Mouse (Mus musculus) heart, embryonic 14.5 days (tissue): ENCODE results near the gene Tmem108. TPM values are rescaled to one million over a fixed set of nuclear protein-coding genes. Genes with fewer than 3 reads are reported as not detected.

Experiments used
- ATAC-seq: fragments of 200-750 bp; cut with Nextera tagmentation; 2 replicates; pipeline ENCODE4 v1.8.0; 2017; ENCODE audit warnings: low read depth, moderate TSS enrichment; ENCODE audit not compliant: insufficient number of reproducible peaks, insufficient read depth, low FRiP score
- H3K27ac ChIP-seq, 2 experiments: fragments of 200-500 bp in 1 of 2; fragments of 300-500 bp in 1 of 2; sonication (generic) in 1 of 2; replicated peaks in 1 of 2; 2 replicates each; pipeline ENCODE4 v1.5.1; 2012 to 2014; ENCODE audit warnings: low read depth in 2 of 2, low read length in 2 of 2, control low read depth in 1 of 2, mild to moderate bottlenecking in 1 of 2, mixed read lengths in 1 of 2; ENCODE audit not compliant: control insufficient read depth in 1 of 2, insufficient read depth in 1 of 2
- H3K27me3 ChIP-seq: fragments of 300-500 bp; sonication (generic); 2 replicates; pipeline ENCODE4 v1.6.1; 2014; ENCODE audit warnings: mild to moderate bottlenecking, low read length, control low read depth; ENCODE audit not compliant: control insufficient read depth, insufficient read depth
- H3K36me3 ChIP-seq: fragments of 300-500 bp; sonication (generic); 2 replicates; pipeline ENCODE4 v1.6.1; 2014; ENCODE audit warnings: mild to moderate bottlenecking, control low read depth, low read length, mixed read lengths; ENCODE audit not compliant: control insufficient read depth, insufficient read depth
- H3K4me1 ChIP-seq, 2 experiments: fragments of 200-500 bp in 1 of 2; fragments of 300-500 bp in 1 of 2; sonication (generic) in 1 of 2; 2 replicates each; pipeline ENCODE4 v1.6.1; 2012 to 2014; ENCODE audit warnings: low read length in 2 of 2, control low read depth in 1 of 2, mixed read lengths in 1 of 2; ENCODE audit not compliant: control insufficient read depth in 2 of 2, insufficient read depth in 2 of 2
- H3K4me2 ChIP-seq: fragments of 300-500 bp; sonication (generic); 2 replicates; pipeline ENCODE4 v1.6.1; 2014; ENCODE audit warnings: mild to moderate bottlenecking, low read length
- H3K4me3 ChIP-seq, 2 experiments: fragments of 200-500 bp in 1 of 2; fragments of 300-500 bp in 1 of 2; sonication (generic) in 1 of 2; 2 replicates each; pipeline ENCODE4 v1.5.1; 2012 to 2014; ENCODE audit warnings: low read length in 2 of 2, mild to moderate bottlenecking in 2 of 2, control low read depth in 1 of 2, low read depth in 1 of 2, moderate library complexity in 1 of 2; ENCODE audit not compliant: control insufficient read depth in 1 of 2, insufficient read depth in 1 of 2
- H3K9ac ChIP-seq: fragments of 300-500 bp; sonication (generic); 2 replicates; pipeline ENCODE4 v1.6.1; 2014; ENCODE audit warnings: mild to moderate bottlenecking, low read length
- H3K9me3 ChIP-seq: fragments of 300-500 bp; sonication (generic); 2 replicates; pipeline ENCODE4 v1.6.1; 2016; ENCODE audit warnings: low read length, control low read depth; ENCODE audit not compliant: control insufficient read depth
- WGBS: fragments of 180-500 bp; shearing (Covaris S2); extraction: QIAGEN DNeasy Blood & Tissue Kit; methylation state at CpG from one replicate; pipeline ENCODE4 v1.1.7; 2014; 5-methylcytosine and 5-hydroxymethylcytosine counted together
- polyA plus RNA-seq: library from polyadenylated mRNA; unstranded; fragments of >200 nt; fragmentation: Nextera tagmentation; extraction: Ambion mirVana; gene quantifications from 2 replicates; pipeline ENCODE4 v1.2.1, GENCODE M21; 2014

The Tmem108 gene
- polyA plus RNA-seq, 1 experiment from 2014 or later, result 74.3 TPM

GRCm38 (mm10) chr9:103601878-103602277 lies 159.8 kb downstream of the Tmem108 start:
- H3K9me3 ChIP-seq, result peaks cover 3% of the 10 kb centered on the region
- peaks cover 4% of the 10 kb centered on the region; the same call in 1 of the 2 replicates for H3K36me3 ChIP-seq
- H3K4me3 ChIP-seq, result no peak overlapping the region
- H3K9ac ChIP-seq, result no peak overlapping the region
- H3K27ac ChIP-seq, result peak overlapping the region; percentile 72 to 80
- WGBS, result 23% methylated on average over 4 of the region's 4 CpGs
- H3K4me2 ChIP-seq, result peak overlapping the region; percentile 9; the same call in 1 of the 2 replicates
- ATAC-seq, result peak; percentile 68
- peaks cover 21 to 42% of the 10 kb centered on the region in 2 experiments for H3K4me1 ChIP-seq
- H3K27me3 ChIP-seq, result no peaks in the 10 kb centered on the region

GRCm38 (mm10) chr9:103600834-103601233 lies 160.8 kb downstream of the Tmem108 start:
- peaks cover 4% of the 10 kb centered on the region for H3K9me3 ChIP-seq
- H3K36me3 ChIP-seq, result peaks cover 4% of the 10 kb centered on the region; the same call in 1 of the 2 replicates
- WGBS, result 70% methylated on average over 3 of the region's 3 CpGs
- no peak overlapping the region for H3K9ac ChIP-seq
- H3K4me1 ChIP-seq, result peaks cover 21 to 42% of the 10 kb centered on the region in 2 experiments
- ATAC-seq, result no peak
- H3K27ac ChIP-seq, result peak overlapping the region in 1 of 2 experiments; percentile 72; a peak in 3 of 4 replicates
- H3K4me3 ChIP-seq, result no peak overlapping the region
- H3K27me3 ChIP-seq, result no peaks in the 10 kb centered on the region
- no peak overlapping the region for H3K4me2 ChIP-seq

- Histone ChIP-seq H3K9me3 (peaks cover 4% of the 10 kb centered on the region), H3K36me3 (peaks cover 4% of the 10 kb centered on the region; the same call in 1 of the 2 replicates), H3K27ac (peak overlapping the region; percentile 37 to 46; a peak in 2 of 4 replicates), H3K4me2 (no peak overlapping the region), H3K4me1 (peaks cover 21 to 42% of the 10 kb centered on the region in 2 experiments), H3K27me3 (no peaks in the 10 kb centered on the region), H3K4me3 (no peak overlapping the region), H3K9ac (no peak overlapping the region)
- ATAC-seq, result no peak
- 75% methylated on average over 3 of the region's 3 CpGs for WGBS
Observed at GRCm38 (mm10) chr9:103599908-103600307, 161.7 kb downstream of the Tmem108 start.

- Histone ChIP-seq H3K27ac (no peak overlapping the region), H3K27me3 (no peaks in the 10 kb centered on the region), H3K36me3 (peaks cover 4% of the 10 kb centered on the region; the same call in 1 of the 2 replicates), H3K4me2 (no peak overlapping the region), H3K9ac (no peak overlapping the region), H3K4me3 (no peak overlapping the region), H3K4me1 (peaks cover 16 to 32% of the 10 kb centered on the region in 2 experiments), H3K9me3 (peaks cover 4% of the 10 kb centered on the region)
- no peak for ATAC-seq
- WGBS, result 75% methylated on average over 2 of the region's 2 CpGs
Observed at GRCm38 (mm10) chr9:103597861-103598260, 163.8 kb downstream of the Tmem108 start.

- Histone ChIP-seq H3K9ac (no peak overlapping the region), H3K27me3 (no peaks in the 10 kb centered on the region), H3K4me3 (no peak overlapping the region), H3K36me3 (peaks cover 4% of the 10 kb centered on the region; the same call in 1 of the 2 replicates), H3K9me3 (peaks cover 4% of the 10 kb centered on the region), H3K27ac (no peak overlapping the region), H3K4me1 (peaks cover 14 to 22% of the 10 kb centered on the region in 2 experiments), H3K4me2 (no peak overlapping the region)
- no peak for ATAC-seq
- 59% methylated on average over 6 of the region's 6 CpGs for WGBS
Observed at GRCm38 (mm10) chr9:103595190-103595837, 166.3 kb downstream of the Tmem108 start.

- H3K4me2 ChIP-seq, result no peak overlapping the region
- H3K27ac ChIP-seq, result no peak overlapping the region
- H3K9me3 ChIP-seq, result peaks cover 4% of the 10 kb centered on the region
- WGBS, result 84% methylated on average over 7 of the region's 7 CpGs
- no peaks in the 10 kb centered on the region for H3K27me3 ChIP-seq
- H3K4me1 ChIP-seq, result peaks cover 10 to 14% of the 10 kb centered on the region in 2 experiments
- H3K36me3 ChIP-seq, result peaks cover 4% of the 10 kb centered on the region; the same call in 1 of the 2 replicates
- H3K9ac ChIP-seq, result no peak overlapping the region
- no peak for ATAC-seq
- no peak overlapping the region for H3K4me3 ChIP-seq
Observed at GRCm38 (mm10) chr9:103594423-103595189, 167.0 kb downstream of the Tmem108 start.

- no peak for ATAC-seq
Observed at GRCm38 (mm10) chr9:103593079-103593478, 168.6 kb downstream of the Tmem108 start.

More at GRCm38 (mm10) chr9:103593079-103593478, 168.6 kb downstream of the Tmem108 start:
- Histone ChIP-seq H3K9me3 (peaks cover 4% of the 10 kb centered on the region), H3K4me1 (peaks cover 10 to 14% of the 10 kb centered on the region in 2 experiments), H3K9ac (no peak overlapping the region), H3K4me3 (no peak overlapping the region), H3K27ac (peak overlapping the region; percentile 16 to 53; a peak in 1 of 4 replicates), H3K4me2 (no peak overlapping the region), H3K27me3 (no peaks in the 10 kb centered on the region), H3K36me3 (peaks cover 4% of the 10 kb centered on the region; the same call in 1 of the 2 replicates)
- 25% methylated on average over 4 of the region's 4 CpGs for WGBS
